Comparison of ENCODE assay signal across 18 mouse cellular contexts in genomic region chr4:95301907-95302306, GRCm38 (mm10).
"Had no signal": no experiment of that assay in that cellular context is flagged by ENCODE, and none has a peak within 500 bp of the region (broad histone marks: within the 10 kb centered on the region; RNA-seq: fewer than 3 reads in every experiment).

No protein-coding gene starts in this region.

- ATAC-seq: intestine, postnatal 0 days; midbrain, embryonic 13.5 days; midbrain, embryonic 16.5 days had no signal

- H3K27me3 ChIP-seq: lung, embryonic 15.5 days; megakaryocyte, embryonic 14.5 days; midbrain, embryonic 13.5 days; stomach, embryonic 15.5 days had no signal

- H3K27ac ChIP-seq: kidney, postnatal 0 days; liver, embryonic 14.5 days; lung, embryonic 15.5 days; midbrain, embryonic 10.5 days; midbrain, embryonic 13.5 days; stomach, embryonic 15.5 days had no signal

- DNase-seq: kidney, adult 2 months; kidney, postnatal 25 days; layer of hippocampus, adult 9-11 months; lung, adult 18-20 months; lung, postnatal 10 days; lung, postnatal 36 days; thymus, adult 18-20 months; thymus, postnatal 14 days had no signal

- H3K9ac ChIP-seq: liver, embryonic 14.5 days; lung, embryonic 15.5 days; midbrain, embryonic 13.5 days; stomach, embryonic 15.5 days had no signal

- H3K36me3 ChIP-seq: lung, embryonic 15.5 days; midbrain, embryonic 10.5 days; midbrain, embryonic 13.5 days; stomach, embryonic 15.5 days had no signal

- H3K4me2 ChIP-seq: lung, embryonic 15.5 days; midbrain, embryonic 13.5 days; stomach, embryonic 15.5 days had no signal

- H3K4me3 ChIP-seq: layer of hippocampus, adult 2 months; lung, embryonic 15.5 days; megakaryocyte, embryonic 14.5 days; midbrain, embryonic 10.5 days; midbrain, embryonic 13.5 days; stomach, embryonic 15.5 days had no signal

- H3K9me3 ChIP-seq: lung, embryonic 15.5 days; megakaryocyte, embryonic 14.5 days; midbrain, embryonic 10.5 days; midbrain, embryonic 13.5 days; stomach, embryonic 15.5 days had no signal

- H3K4me1 ChIP-seq: midbrain, embryonic 13.5 days had no signal
